In genomic region chr7:30421890-30422435, GRCm38 (mm10) we compare ENCODE assay signal across 8 mouse cellular contexts. TPM values are rescaled to one million over a fixed set of nuclear protein-coding genes. Genes with fewer than 3 reads are reported as not detected.
DNase-seq lines count a peak whose midpoint lies in the region; ATAC-seq and TF ChIP-seq lines count a peak whose summit lies in the region.

No protein-coding gene starts in this region.

- H3K27me3 ChIP-seq in Patski: no peaks in the 10 kb centered on the region
- peaks cover 8% of the 10 kb centered on the region; the same call in 1 of the 2 replicates for H3K27me3 ChIP-seq in hindbrain, embryonic 13.5 days

- H3K36me3 ChIP-seq in hindbrain, embryonic 13.5 days: peaks cover 16% of the 10 kb centered on the region

- TF ChIP-seq CTCF in Patski (IDR thresholded peaks at IDR 0.05): no peak

- H3K4me3 ChIP-seq in hindbrain, embryonic 13.5 days: peak overlapping the region; percentile 62

- CTCF ChIA-PET in Patski (lab: Charles Lee): interaction anchor here (0.6 kb wide), 1 partner anchor 85 kb away, joined by 3 read pairs; no protein-coding TSS in a partner anchor

- H3K9me3 ChIP-seq in hindbrain, embryonic 13.5 days: peaks cover 3% of the 10 kb centered on the region; the same call in 1 of the 2 replicates

- in situ Hi-C loops in Patski (cut with MboI; ENCODE audit: low pct_unique_long_range_greater_than_20kb): no loop called here

- ATAC-seq in Patski: peak; percentile 55
- peak; percentile 89 for ATAC-seq in hindbrain, embryonic 13.5 days (ENCODE audit: low FRiP score)

- H3K4me1 ChIP-seq in hindbrain, embryonic 13.5 days (replicated peaks): peaks cover 24% of the 10 kb centered on the region

- POLR2A ChIA-PET in Patski (lab: Charles Lee): interaction anchor here (0.6 kb wide), 1 partner anchor 9 kb away, joined by 6 read pairs; no protein-coding TSS in a partner anchor

- H3K9ac ChIP-seq in hindbrain, embryonic 13.5 days: peak overlapping the region; percentile 81

- WGBS in hindbrain, embryonic 13.5 days: under 1% methylated on average over 45 of the region's 45 CpGs

- DNase-seq in Patski (ENCODE audit: low read depth, low spot score): peak; percentile 25
- peak; percentile 98 for DNase-seq in cerebellum, postnatal 10 days
- peak; percentile 82 to 93 for DNase-seq in frontal cortex, postnatal 10 days (ENCODE audit: low spot score in 2 of 2)
- peak; percentile 86 to 94 for DNase-seq in layer of hippocampus, postnatal 14 days (ENCODE audit: low spot score in 2 of 2)
- DNase-seq in lung, postnatal 10 days: peak; percentile 91
- DNase-seq in ovary, postnatal 14 days (ENCODE audit: low spot score): peak; percentile 62
- peak; percentile 93 to 95 for DNase-seq in thymus, postnatal 10 days (ENCODE audit: low spot score in 2 of 2)

- peak overlapping the region; percentile 96 for H3K4me2 ChIP-seq in hindbrain, embryonic 13.5 days

- peak overlapping the region; percentile 72 for H3K27ac ChIP-seq in hindbrain, embryonic 13.5 days

RNA-seq across cellular contexts. Expression of gene Nfkbid, which starts 0.4 kb away (rescaled TPM):
- 0.86 TPM for polyA plus RNA-seq in Patski (2021)
- polyA plus RNA-seq in hindbrain, embryonic 13.5 days (2015; fragmentation: Nextera tagmentation; extraction: Ambion mirVana): 2.0 TPM in 2 replicates
- 1 to 10 TPM; 3.7 to 3.8 TPM for total RNA-seq in layer of hippocampus, postnatal 14 days (2021)

RNA-seq across cellular contexts. Expression of gene Hcst, which starts 2.3 kb away (rescaled TPM):
- not detected for polyA plus RNA-seq in Patski (2021)
- 0.52 and 0.88 TPM in 2 replicates for polyA plus RNA-seq in hindbrain, embryonic 13.5 days (2015; fragmentation: Nextera tagmentation; extraction: Ambion mirVana)
- not detected for total RNA-seq in layer of hippocampus, postnatal 14 days (2021)

RNA-seq across cellular contexts. Expression of gene Tyrobp, which starts 8.4 kb away (rescaled TPM):
- polyA plus RNA-seq in Patski (2021): not detected
- 29.8 and 38.1 TPM in 2 replicates for polyA plus RNA-seq in hindbrain, embryonic 13.5 days (2015; fragmentation: Nextera tagmentation; extraction: Ambion mirVana)
- 10 to 100 TPM; 26.7 to 30.1 TPM for total RNA-seq in layer of hippocampus, postnatal 14 days (2021)

RNA-seq across cellular contexts. Expression of gene Aplp1, which starts 23.4 kb away (rescaled TPM):
- polyA plus RNA-seq in Patski (2021): 104 TPM
- polyA plus RNA-seq in hindbrain, embryonic 13.5 days (2015; fragmentation: Nextera tagmentation; extraction: Ambion mirVana): 583 and 599 TPM in 2 replicates
- total RNA-seq in layer of hippocampus, postnatal 14 days (2021): 100 to 1,000 TPM; 981 to 987 TPM

RNA-seq across cellular contexts. Expression of gene Kirrel2, which starts 35.5 kb away (rescaled TPM):
- not detected for polyA plus RNA-seq in Patski (2021)
- 6.6 and 10.0 TPM in 2 replicates for polyA plus RNA-seq in hindbrain, embryonic 13.5 days (2015; fragmentation: Nextera tagmentation; extraction: Ambion mirVana)
- 10 to 100 TPM in 1 of 2 experiments, 1 to 10 TPM in 1; 8.5 to 15.5 TPM for total RNA-seq in layer of hippocampus, postnatal 14 days (2021)

Comparison
In these comparisons a context has a peak if more than half of its experiments do, and no peak if none do; other contexts are left out.
1. Peak in every context shown above with its lines: DNase-seq, ATAC-seq, H3K4me3 ChIP-seq and H3K27ac ChIP-seq.
2. DNase-seq: peak in every context shown above with its lines; median percentile 98 in cerebellum, postnatal 10 days; 94 in thymus, postnatal 10 days; 91 in lung, postnatal 10 days; 90 in layer of hippocampus, postnatal 14 days; 88 in frontal cortex, postnatal 10 days; 62 in ovary, postnatal 14 days; 25 in Patski.
3. RNA of gene Tyrobp, which starts 8.4 kb away (polyA plus RNA-seq): 29.8 to 38.1 TPM in hindbrain, embryonic 13.5 days; not detected in Patski (single experiment); every median in the first group is over 10 times any median in the second.